Mouse (Mus musculus): ENCODE measurements around the gene Duox2.
A peak's percentile ranks its signal among the peaks of the same experiment; 100 is the strongest.
"Not testable (repeated sequence)": the region's sequence is repeated elsewhere in the genome, so short reads cannot be mapped to it uniquely, and the experiment has no call there.

Duox2 gene

GRCm38 (mm10) chr2:122298096-122298499, at the start of gene Duox2:
Duox2 (minus strand) TSS chr2:122298449.
- no peak for DNase-seq (ENCODE audit: low read depth, low spot score)

DNA sequence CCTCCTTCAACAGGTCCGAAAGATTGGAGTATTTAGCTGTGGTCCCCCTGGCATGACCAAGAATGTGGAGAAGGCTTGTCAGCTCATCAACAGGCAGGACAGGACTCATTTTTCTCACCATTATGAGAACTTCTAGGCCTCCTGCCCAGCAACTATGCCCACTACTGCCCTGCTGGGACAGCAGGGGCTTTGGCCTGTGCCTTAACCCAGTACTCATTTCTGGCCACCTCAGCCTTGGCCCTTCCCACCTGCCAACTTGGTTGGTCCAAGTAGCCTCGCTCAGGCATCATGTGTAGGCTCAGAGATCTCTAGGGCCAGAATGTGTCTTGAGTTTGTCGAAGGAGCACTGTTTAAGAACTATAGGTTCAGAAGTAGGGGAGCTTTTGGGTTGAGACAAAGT, 49.0 kb upstream of the Duox2 start:
- DNase-seq (ENCODE audit: low read depth, low spot score) = no peak

GRCm38 (mm10) chr2:122346164-122346563, 47.9 kb upstream of the Duox2 start:
- DNase-seq (ENCODE audit: low read depth, low spot score) = not testable (repeated sequence)

DNA sequence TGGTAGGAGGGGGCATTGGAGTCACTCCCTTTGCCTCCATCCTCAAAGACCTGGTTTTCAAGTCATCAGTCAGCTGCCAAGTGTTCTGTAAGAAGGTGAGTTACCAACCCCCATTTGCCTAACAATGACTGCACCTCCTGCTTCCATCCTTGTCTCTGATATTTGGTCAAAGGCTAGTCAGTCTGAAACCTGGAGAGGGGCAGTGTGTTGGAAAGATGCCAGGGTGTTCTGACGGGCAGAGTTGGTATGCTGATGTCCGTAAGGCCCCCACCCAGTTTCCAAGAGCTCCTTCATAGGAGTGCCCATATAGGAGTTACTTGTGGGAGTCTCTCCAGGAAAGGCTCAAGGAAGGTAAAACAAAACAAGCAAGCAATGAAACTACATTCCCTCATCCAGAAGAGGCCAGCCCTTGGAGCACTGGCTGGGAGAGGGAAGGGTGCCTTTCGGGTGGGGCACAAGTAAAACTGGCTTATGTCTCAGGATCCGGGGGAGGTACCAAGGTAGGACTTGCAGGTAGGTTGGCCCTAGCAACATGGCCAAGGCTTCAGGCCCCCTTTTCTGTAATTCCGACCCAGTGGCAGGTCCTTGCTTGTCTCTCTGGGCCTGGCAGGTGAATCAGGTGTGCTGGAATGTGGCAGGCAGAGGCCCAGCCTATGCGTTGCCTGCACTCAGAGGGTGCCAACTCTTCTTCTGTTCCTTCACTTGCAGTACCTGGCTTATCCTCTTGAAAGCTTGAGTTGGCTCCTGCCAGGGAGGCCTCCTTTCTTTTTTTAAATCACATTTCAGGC, 47.1 kb upstream of the Duox2 start:
- no peak for DNase-seq (ENCODE audit: low read depth, low spot score)

DNA sequence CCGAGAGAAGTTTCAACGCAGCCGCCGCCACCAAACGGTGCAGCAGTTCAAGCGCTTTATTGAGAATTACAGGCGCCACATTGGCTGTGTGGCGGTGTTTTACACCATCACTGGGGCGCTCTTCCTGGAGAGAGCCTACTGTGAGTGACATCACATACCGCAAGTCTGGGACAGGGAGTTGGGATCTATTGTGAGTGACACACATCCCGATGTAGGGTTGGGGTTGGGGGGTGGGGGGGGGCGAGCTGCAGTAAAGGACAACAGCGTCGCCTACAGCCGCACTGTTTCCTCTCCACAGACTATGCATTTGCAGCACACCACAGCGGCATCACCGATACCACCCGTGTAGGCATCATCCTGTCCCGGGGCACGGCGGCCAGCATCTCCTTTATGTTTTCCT, 39.0 kb upstream of the Duox2 start:
- no peak for DNase-seq (ENCODE audit: low read depth, low spot score)

DNA sequence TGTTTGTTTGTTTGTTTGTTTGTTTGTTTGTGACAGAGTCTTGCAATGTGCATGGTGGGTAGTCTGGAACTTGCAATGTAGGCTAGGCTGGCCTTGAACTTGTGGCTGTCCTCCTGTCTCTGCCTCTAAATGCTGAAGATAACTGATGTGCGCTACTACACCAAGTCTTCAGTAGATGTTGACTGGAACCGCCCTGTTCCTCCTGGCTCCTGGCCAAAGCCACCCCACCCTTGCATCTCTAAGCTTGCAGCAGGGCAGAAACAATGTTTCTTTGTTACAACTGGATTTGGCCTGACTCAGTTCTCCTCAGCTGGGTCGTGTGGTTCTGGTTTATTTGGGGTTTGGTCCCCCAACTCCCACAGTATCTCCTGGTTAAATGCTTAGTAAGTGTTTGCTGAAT, 35.9 kb upstream of the Duox2 start:
- peak; percentile 81 for DNase-seq (ENCODE audit: low read depth, low spot score)

DNA sequence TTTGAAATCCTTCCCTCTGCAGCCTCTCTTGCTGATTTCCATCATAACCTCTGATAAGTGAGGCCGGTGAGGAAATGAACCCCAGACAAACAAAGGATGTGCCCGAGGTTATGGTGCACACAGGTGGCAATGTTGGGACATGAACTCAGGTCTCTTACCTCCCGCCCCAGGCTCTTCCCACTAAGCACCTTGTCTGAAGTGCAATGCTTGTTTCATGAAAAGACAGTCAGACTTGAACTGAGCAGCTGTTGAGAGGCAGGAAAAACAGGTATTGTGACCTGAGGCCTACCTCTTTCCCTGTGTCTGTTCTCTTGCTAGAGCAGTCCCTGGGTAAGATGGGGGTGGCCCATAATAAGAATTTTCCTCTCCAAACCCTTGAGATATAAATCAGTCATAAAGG, 34.0 kb upstream of the Duox2 start:
- no peak for DNase-seq (ENCODE audit: low read depth, low spot score)

DNA sequence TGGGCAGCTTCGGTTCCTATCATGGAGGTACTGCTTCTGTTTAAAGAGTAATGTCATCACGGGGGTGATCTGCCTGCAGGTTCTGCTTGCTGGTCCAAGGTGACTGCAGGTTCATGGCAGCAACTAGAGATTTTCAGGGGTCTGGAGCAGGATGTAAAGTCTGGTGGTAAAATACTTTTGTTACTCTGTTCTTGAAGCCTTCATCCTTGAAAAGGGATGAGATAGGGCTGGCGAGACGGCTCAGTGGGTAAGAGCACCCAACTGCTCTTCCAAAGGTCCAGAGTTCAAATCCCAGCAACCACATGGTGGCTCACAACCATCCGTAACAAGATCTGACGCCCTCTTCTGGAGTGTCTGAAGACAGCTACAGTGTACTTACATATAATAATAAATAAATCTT, 32.1 kb upstream of the Duox2 start:
- not testable (repeated sequence) for DNase-seq (ENCODE audit: low read depth, low spot score)

DNA sequence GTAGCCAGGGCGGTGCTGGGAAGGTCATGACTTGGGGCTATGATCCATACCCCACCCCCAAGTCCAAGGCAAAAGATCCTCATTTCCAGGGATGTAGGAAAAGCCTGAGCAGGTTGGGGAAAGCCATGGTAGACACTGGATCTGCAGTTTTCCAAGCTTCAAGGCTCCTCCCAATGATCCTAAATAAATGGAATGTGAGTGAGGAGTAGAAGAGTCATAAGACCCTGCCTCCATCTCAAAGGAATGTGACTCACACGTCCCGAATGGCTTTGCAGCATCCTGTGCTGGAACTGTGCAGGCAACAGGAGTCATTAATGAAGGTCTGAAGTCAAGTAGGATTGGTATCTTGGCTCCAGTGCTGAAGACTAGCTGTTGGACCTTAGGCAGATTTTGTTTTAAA, 29.7 kb upstream of the Duox2 start:
- no peak for DNase-seq (ENCODE audit: low read depth, low spot score)

DNA sequence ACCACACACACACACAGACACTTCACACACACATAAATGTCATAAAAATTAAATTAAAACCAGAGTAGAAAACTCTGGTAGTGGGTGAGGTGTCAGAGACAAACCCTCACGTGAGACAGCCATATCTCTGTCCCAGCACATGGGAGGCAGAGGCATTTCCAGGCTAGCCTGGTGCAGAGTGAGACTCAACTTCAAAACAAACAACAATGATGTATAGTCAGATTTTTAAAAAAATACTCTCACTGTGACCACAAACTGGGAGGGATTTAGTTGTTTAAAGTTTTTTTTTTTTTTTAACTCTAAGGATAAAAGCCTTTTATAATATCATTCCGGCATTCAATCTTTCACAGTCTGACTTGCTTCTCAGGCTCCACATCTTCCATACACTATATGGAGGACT, 27.1 kb upstream of the Duox2 start:
- DNase-seq (ENCODE audit: low read depth, low spot score) = no peak

DNA sequence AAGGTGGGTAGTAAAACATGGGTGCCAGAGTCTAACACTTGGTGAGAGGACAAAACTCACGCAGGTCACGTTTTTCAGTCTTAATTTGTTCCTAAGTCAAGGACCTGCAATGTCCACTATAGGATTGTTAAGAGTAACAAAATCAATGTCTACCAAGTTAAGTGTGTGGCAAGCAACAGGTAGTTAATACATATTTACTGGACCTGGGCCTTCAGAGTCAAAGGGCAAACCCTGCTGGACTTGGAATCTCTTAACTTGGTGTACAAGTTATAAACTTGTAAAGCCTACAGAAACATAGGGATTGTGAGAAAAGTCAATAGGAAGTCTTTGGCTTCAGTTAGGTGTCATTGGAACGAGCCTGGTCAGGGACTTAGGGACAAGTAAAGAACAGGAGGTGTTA, 26.3 kb upstream of the Duox2 start:
- no peak for DNase-seq (ENCODE audit: low read depth, low spot score)

GRCm38 (mm10) chr2:122323960-122324359, 25.7 kb upstream of the Duox2 start:
- no peak for DNase-seq (ENCODE audit: low read depth, low spot score)

DNA sequence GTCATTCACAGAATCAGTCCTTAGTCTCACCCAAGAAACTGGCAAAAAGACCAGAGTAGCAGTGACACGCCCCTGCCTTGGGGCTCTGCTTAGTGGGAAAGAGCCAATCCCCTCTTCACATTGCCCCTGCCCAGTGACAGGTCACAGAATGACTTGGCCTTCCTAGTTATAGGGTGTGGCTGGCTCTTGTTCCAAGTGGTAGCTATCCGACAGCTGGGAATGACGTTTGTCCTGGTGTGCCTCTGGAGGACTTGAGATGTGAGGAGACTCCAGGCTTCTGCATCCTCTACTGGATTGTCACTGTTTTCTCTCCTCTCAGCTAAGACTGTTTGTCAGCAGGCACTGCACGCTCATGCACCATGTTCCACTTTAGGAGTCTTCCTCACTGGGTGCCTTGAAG, 19.1 kb upstream of the Duox2 start:
- DNase-seq (ENCODE audit: low read depth, low spot score) = no peak

DNA sequence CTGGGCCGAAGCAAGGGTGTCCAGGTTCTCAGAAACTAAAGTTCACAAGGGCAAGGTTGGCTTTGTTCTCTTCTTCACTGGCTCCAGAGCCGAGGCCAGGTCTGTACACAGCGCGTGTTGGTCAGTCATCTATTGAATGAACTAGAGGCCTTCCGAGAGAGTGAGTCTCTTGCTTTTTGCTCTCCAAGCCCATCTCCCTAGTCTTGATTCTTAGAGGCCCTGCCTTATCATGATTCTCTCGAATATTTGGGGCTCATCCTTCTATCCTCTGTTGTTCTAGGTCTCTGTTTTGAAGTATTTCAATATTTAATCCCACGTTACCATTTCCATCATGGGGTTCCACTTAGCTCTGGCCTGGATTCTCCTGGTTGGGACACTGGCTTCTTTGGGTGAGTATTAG, 17.1 kb upstream of the Duox2 start, which contains the start of gene Duox1:
TSS of gene Duox1 (plus strand) at position 301 of the 400 bp plus-strand sequence.
- no peak for DNase-seq (ENCODE audit: low read depth, low spot score)

DNA sequence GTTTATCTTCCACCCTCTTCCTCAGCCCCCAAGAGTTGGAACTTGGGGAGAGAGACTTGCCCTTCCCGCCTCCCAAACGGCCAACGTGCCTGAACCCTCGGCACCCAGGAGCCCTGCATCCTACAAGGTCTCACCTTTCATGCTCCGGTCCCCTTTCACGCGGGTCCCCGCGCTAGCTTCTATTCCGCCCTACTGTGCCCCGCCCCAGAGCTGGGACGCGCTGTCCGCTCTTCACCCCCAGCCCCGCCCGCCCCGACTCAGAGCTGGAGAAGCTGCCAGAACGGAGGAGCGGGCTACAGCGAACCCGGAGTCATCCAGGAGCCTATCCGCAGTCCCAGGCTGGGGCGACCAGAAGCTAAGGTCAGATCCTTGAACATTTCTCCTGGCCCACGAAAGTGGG, 15.3 kb upstream of the Duox2 start, which contains the start of gene Duoxa1:
TSS of gene Duoxa1 (minus strand) at position 195 of the 400 bp plus-strand sequence.
- peak; percentile 13 for DNase-seq (ENCODE audit: low read depth, low spot score)

DNA sequence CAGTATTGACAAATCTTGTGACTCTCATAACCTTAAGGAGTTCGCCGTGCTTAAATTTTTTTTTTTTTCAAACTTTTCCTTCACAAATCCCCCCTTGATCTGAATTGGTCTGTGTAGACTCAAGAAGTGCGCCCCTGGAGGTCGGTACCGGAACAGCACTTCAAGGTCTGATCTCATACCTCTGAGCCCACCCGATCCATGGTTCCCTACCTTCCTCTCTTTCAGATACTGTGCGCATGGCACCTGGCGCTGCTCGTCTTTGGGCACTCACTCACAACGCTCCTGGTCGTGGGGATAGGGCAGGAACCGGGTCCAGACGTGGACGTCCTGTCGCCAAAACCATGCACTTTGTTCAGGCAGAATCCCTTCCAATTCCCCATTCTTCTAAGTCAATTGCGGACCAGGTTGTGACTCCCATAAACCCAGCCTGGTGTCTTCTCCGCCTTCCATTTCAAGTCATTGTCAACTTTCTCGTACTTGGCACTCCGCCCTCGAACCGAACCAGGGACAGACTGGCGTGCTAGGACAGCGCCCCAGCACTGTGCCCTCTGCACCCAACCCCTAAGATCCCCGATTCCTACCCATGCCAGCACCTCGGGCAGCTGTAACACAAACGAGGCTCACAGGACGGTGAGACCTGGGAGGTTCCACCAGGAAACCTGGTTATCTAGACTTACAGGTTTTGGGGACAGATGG, 14.6 kb upstream of the Duox2 start:
- peak; percentile 84 for DNase-seq (ENCODE audit: low read depth, low spot score)

DNA sequence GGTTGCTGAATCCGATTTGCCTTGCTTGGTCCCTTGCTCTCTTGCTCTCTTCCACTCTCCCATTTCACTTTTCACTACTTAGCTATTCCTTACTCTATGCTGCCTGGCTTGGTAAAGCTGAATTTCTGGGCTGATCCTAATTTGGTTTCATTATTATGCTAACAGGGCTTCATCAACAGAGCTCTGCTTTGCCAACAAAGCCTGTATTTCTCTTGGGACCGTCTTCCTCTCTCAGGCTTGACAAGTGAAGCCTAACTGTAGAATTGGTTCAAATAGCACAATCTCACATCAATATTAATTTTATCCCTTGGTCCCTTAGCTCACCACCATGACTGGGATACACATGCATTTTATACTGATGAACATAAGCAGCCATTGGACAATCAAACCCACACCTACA, 13.3 kb upstream of the Duox2 start:
- DNase-seq (ENCODE audit: low read depth, low spot score) = no peak

GRCm38 (mm10) chr2:122309647-122310046, 11.4 kb upstream of the Duox2 start:
- DNase-seq (ENCODE audit: low read depth, low spot score) = no peak

DNA sequence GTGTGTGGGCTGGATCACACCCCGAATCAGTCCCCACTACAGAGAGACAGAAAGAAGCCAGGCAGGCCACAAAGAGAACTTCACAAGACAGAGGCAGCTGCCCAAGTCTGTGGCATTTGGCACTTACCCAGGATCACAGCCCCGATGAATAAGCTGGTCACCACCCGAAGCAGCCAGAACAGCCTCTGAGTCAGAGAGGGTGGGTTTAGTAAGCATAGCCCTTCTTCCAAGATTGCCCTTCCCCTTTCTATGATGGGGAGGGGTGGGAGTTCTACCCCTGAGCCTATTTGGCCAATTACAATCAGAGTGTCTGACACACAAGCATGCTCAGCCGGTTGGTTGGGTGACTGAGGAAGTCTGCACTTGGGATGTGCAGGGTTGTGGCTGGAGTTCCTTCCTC, 7.9 kb upstream of the Duox2 start:
- no peak for DNase-seq (ENCODE audit: low read depth, low spot score)

DNA sequence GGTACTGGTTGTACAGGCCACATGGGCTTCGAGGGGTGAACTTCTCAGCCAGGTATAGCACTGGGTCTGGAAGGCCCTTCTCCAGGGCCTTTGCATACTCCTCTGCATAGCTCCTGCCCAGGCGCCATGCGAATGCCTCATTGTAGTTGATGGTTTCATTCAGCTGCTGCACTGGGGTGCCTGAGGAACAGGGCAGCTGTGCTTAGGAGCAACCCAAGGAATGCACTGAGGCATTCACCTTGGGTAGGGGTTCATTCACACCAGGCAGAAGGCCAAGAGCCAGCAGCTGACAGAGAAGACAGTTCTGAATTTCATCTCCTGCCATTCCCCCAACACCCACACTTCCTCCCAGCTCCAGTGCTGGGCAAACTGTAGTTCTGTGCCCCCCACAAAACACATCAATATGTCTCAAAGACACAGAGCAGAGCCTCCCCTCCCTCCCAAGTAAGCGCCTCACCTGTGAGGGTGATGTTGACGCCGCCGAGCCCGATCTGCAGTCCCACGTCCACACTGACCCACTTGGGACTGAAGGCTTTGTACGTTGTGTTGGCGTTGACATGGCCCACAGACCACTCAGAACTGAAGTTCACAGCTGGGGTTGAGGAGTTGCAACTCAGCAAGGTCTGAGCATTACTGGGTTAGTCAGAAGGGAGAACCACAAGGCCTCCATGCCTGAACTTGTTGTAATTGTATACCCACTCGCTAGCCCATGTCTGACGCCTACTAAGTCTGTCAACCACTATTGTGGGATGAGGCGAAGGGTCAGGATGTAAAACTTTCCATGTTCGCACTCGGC, 7.0 kb upstream of the Duox2 start:
- no peak for DNase-seq (ENCODE audit: low read depth, low spot score)

GRCm38 (mm10) chr2:122304544-122304943, 6.3 kb upstream of the Duox2 start:
- DNase-seq (ENCODE audit: low read depth, low spot score) = no peak

GRCm38 (mm10) chr2:122302574-122303241, 4.5 kb upstream of the Duox2 start:
- DNase-seq (ENCODE audit: low read depth, low spot score) = peak; percentile 90
